Mouse (Mus musculus) spleen, adult 2 months (tissue): ENCODE data around the gene Hs2st1.

Experiments used
- CTCF ChIP-seq: fragments of 200-500 bp; IDR thresholded peaks from 2 replicates; pipeline ENCODE4 v1.5.1; 2011; ENCODE audit warnings: mild to moderate bottlenecking, inconsistent platforms; ENCODE audit not compliant: insufficient read depth, insufficient read length, insufficient replicate concordance; ENCODE audit errors: extremely low read depth
- POLR2A ChIP-seq: fragments of 200-500 bp; IDR thresholded peaks from 2 replicates; pipeline ENCODE4 v1.6.1; 2011; ENCODE audit warnings: low read depth, low read length, inconsistent platforms

DNA sequence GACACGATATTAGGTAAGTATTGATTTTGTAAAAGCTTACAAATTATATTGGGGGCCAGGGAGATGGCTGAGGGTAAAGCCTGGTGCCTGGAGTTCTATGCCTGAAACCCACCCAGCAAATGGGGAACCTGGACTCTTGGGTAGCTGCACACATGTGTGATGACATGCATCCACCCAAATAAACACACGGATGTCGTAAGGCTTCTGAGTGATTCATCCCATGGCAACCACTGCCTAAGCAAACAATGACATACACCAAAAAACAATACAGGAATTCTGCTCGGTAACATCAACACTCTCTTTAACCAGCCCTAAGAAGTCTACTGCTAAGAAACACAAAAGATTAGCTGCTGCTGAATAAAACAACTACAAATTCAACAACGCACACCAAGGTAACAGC, 73.2 kb downstream of the Hs2st1 start:
- TF ChIP-seq POLR2A (no peak), CTCF (no peak)
